Mouse (Mus musculus): ENCODE results near the gene Efna5. TPM values are rescaled to one million over a fixed set of nuclear protein-coding genes. Genes with fewer than 3 reads are reported as not detected.

The Efna5 gene
- polyA plus RNA-seq, 1 experiment: 0.42 TPM

GRCm38 (mm10) chr17:62788783-62789182 lies 92.3 kb downstream of the Efna5 start:
- no peak overlapping the region for H3K4me3 ChIP-seq (ENCODE audit: control insufficient read depth, low read depth, low read length)
- no peak overlapping the region for H3K27ac ChIP-seq (ENCODE audit: control insufficient read depth, insufficient read depth, low read depth, low read length)
- no peaks in the 10 kb centered on the region for H3K27me3 ChIP-seq (ENCODE audit: control insufficient read depth, insufficient read depth, low read length)
- H3K36me3 ChIP-seq (ENCODE audit: control insufficient read depth, insufficient read depth, low read length): no peaks in the 10 kb centered on the region
- no peak for TF ChIP-seq POLR2A (IDR thresholded peaks at IDR 0.05; ENCODE audit: control insufficient read depth, low read depth, low read length)
- no peak for TF ChIP-seq CTCF (IDR thresholded peaks at IDR 0.05; ENCODE audit: control insufficient read depth, insufficient read depth, insufficient replicate concordance, low read depth, low read length)
- peaks cover 6% of the 10 kb centered on the region for H3K4me1 ChIP-seq (ENCODE audit: control insufficient read depth, insufficient read depth, low read length)

DNA sequence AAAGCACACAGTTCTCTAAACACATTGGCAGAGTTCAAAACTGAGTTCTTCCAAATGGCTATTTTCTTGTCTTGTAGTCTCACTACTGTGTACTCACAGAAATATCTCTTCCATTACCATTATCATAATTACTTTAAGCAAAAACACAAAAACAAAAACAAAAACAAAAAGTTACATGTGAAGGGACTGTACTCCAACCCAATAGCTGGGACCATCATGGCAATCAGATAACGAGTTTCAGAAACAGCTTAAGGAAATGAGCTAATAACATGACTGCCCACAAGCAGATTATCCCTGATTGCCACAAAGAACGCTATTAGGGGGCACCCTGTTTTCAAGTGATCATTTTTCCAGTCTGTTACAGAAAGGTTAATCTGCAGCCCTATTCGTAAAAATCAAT lies 93.3 kb downstream of the Efna5 start:
- peaks cover 6% of the 10 kb centered on the region for H3K4me1 ChIP-seq (ENCODE audit: control insufficient read depth, insufficient read depth, low read length)
- no peaks in the 10 kb centered on the region for H3K27me3 ChIP-seq (ENCODE audit: control insufficient read depth, insufficient read depth, low read length)
- H3K27ac ChIP-seq (ENCODE audit: control insufficient read depth, insufficient read depth, low read depth, low read length): no peak overlapping the region
- no peaks in the 10 kb centered on the region for H3K36me3 ChIP-seq (ENCODE audit: control insufficient read depth, insufficient read depth, low read length)
- TF ChIP-seq CTCF (IDR thresholded peaks at IDR 0.05; ENCODE audit: control insufficient read depth, insufficient read depth, insufficient replicate concordance, low read depth, low read length): no peak
- TF ChIP-seq POLR2A (IDR thresholded peaks at IDR 0.05; ENCODE audit: control insufficient read depth, low read depth, low read length): no peak
- no peak overlapping the region for H3K4me3 ChIP-seq (ENCODE audit: control insufficient read depth, low read depth, low read length)

GRCm38 (mm10) chr17:62786602-62786907 lies 94.6 kb downstream of the Efna5 start:
- TF ChIP-seq POLR2A (IDR thresholded peaks at IDR 0.05; ENCODE audit: control insufficient read depth, low read depth, low read length): no peak
- TF ChIP-seq CTCF (IDR thresholded peaks at IDR 0.05; ENCODE audit: control insufficient read depth, insufficient read depth, insufficient replicate concordance, low read depth, low read length): no peak
- Histone ChIP-seq H3K27ac (ENCODE audit: control insufficient read depth, insufficient read depth, low read depth, low read length) (no peak overlapping the region), H3K4me1 (ENCODE audit: control insufficient read depth, insufficient read depth, low read length) (peaks cover 6% of the 10 kb centered on the region), H3K4me3 (ENCODE audit: control insufficient read depth, low read depth, low read length) (no peak overlapping the region), H3K27me3 (ENCODE audit: control insufficient read depth, insufficient read depth, low read length) (no peaks in the 10 kb centered on the region), H3K36me3 (ENCODE audit: control insufficient read depth, insufficient read depth, low read length) (no peaks in the 10 kb centered on the region)

DNA sequence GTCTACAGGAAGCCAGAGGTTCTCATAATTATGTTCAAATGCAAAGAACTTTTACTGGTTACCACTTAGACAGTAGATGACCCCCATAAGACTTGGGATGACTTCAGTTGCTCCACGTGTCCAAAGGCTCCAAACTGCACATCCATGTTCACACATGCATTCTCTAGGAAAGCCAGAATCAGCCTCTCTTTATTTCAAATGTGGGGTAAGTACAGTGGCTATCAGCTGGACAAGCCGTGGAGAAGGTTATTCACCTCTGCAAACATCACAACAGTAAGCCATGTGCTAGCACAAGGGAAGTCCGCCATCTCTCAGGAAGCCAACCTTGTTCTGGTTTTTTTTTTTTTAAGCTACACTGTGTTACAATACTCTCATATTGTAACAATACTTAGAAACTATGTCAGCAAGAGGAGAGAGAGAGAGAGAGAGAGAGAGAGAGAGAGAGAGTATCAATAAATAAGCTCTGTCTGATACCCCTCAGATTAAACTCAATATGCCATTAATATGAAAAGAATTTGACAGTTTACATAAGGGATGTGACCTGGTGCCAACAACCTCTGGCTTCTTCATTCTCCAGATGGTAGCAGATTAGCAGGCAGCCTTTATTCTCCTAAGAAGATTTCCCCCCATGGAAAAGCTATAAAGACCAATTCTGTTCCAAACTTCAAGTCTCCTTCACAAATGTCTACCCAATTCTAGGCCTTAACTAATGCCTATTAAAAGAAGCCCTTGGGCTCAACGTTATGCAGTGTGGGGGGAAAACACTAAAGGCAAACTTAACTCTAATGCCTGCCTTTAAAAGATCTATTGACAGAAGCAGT lies 95.1 kb downstream of the Efna5 start:
- no peaks in the 10 kb centered on the region for H3K36me3 ChIP-seq (ENCODE audit: control insufficient read depth, insufficient read depth, low read length)
- no peaks in the 10 kb centered on the region for H3K27me3 ChIP-seq (ENCODE audit: control insufficient read depth, insufficient read depth, low read length)
- peaks cover 6% of the 10 kb centered on the region for H3K4me1 ChIP-seq (ENCODE audit: control insufficient read depth, insufficient read depth, low read length)
- no peak overlapping the region for H3K4me3 ChIP-seq (ENCODE audit: control insufficient read depth, low read depth, low read length)
- no peak overlapping the region for H3K27ac ChIP-seq (ENCODE audit: control insufficient read depth, insufficient read depth, low read depth, low read length)
- TF ChIP-seq POLR2A (IDR thresholded peaks at IDR 0.05; ENCODE audit: control insufficient read depth, low read depth, low read length) (no peak), CTCF (IDR thresholded peaks at IDR 0.05; ENCODE audit: control insufficient read depth, insufficient read depth, insufficient replicate concordance, low read depth, low read length) (no peak)

DNA sequence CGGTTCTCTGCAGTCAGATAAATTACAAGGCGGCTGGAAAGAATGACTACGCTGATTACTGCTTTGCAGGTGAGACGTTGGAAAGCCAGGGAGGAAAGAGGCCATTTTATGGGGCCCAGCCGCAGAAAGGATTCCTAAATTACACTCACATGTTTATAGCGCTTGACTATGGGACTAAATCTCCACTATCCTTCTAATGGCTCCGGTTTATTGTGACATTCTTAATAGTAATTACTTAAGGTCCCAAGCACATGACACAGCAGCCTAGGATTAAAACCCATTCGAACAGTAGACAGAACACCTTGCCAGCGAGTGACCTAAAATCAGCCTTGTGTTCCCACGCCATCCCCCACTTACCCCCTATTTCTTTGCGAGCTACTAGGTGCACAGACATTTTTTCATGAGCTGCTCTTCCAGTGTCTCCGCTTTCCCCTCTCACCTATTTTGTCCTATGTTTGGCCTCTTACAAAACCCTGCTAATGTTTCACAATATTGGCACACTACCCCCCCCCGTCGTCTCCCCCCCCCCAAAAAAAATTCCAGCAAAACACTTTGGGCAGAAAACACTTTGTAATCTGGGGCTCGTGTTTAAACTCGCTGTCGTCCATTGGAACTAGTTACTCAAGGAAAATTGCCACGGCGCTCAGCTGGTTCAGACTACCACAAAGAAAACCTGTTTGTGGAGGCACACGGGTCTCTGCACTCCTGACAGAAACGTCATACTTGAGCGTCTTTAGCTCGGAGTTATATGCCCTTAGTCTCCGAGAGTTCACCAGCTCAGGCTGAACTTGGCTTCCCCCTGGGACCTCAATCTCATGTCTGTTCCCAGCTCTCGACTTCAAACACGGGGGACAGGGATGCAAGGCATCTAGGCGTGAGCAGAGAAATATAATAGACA lies 96.6 kb downstream of the Efna5 start:
- H3K4me1 ChIP-seq (ENCODE audit: control insufficient read depth, insufficient read depth, low read length): peaks cover 6% of the 10 kb centered on the region

DNA sequence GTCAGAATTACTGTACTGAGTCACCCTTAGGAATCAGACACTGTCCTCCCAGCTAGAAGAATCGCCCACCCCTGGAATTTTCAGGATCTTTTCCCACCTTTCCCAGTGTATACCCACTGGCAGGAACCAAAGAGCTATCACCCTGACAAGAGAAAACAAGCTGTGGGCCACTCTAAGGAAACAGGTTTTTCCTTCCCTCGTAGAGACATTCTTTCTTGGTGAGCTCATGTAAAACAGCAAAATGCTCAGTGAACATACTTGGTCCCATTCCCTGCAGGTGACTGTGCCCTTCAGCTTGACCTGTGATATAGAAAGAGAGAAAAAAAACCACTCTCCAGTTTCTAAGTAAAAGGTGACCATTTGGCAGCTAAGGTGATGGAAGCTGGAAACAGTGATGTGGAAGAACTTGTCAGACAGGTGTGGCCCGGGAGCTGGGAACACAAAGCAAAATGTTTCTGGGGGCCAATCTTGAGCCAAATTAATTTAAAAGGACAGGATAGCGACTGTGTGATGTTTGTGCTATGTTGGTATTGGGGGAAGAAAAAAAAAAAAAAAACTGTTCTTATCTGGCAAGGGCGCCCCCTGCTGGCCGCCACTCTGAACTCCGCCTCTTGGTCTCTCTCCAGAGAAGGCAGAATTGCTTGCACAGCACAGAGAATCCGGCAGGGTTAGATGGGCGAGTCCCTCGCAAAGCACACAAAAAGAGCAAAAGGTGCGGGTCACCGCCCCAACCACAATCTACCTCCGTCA lies 97.4 kb downstream of the Efna5 start:
- Histone ChIP-seq H3K4me3 (ENCODE audit: control insufficient read depth, low read depth, low read length) (peak overlapping the region; percentile 59), H3K36me3 (ENCODE audit: control insufficient read depth, insufficient read depth, low read length) (no peaks in the 10 kb centered on the region), H3K4me1 (ENCODE audit: control insufficient read depth, insufficient read depth, low read length) (peaks cover 5% of the 10 kb centered on the region), H3K27me3 (ENCODE audit: control insufficient read depth, insufficient read depth, low read length) (no peaks in the 10 kb centered on the region), H3K27ac (ENCODE audit: control insufficient read depth, insufficient read depth, low read depth, low read length) (no peak overlapping the region)
- no peak for TF ChIP-seq POLR2A (IDR thresholded peaks at IDR 0.05; ENCODE audit: control insufficient read depth, low read depth, low read length)
- peak; percentile 83 for TF ChIP-seq CTCF (IDR thresholded peaks at IDR 0.05; ENCODE audit: control insufficient read depth, insufficient read depth, insufficient replicate concordance, low read depth, low read length)

More for the DNA sequence above, 96.6 kb downstream of the Efna5 start:
- H3K4me3 ChIP-seq (ENCODE audit: control insufficient read depth, low read depth, low read length): peak overlapping the region; percentile 59
- H3K27ac ChIP-seq (ENCODE audit: control insufficient read depth, insufficient read depth, low read depth, low read length): no peak overlapping the region
- no peaks in the 10 kb centered on the region for H3K27me3 ChIP-seq (ENCODE audit: control insufficient read depth, insufficient read depth, low read length)
- TF ChIP-seq CTCF (IDR thresholded peaks at IDR 0.05; ENCODE audit: control insufficient read depth, insufficient read depth, insufficient replicate concordance, low read depth, low read length) (no peak), POLR2A (IDR thresholded peaks at IDR 0.05; ENCODE audit: control insufficient read depth, low read depth, low read length) (no peak)
- no peaks in the 10 kb centered on the region for H3K36me3 ChIP-seq (ENCODE audit: control insufficient read depth, insufficient read depth, low read length)

Measured in testis, adult 2 months (tissue).